Mouse (Mus musculus) intestine, embryonic 15.5 days (tissue): ENCODE data around the gene 2610528J11Rik. TPM values are rescaled to one million over a fixed set of nuclear protein-coding genes. Genes with fewer than 3 reads are reported as not detected.
"Not testable (repeated sequence)": the region's sequence is repeated elsewhere in the genome, so short reads cannot be mapped to it uniquely, and the experiment has no call there.

ENCODE experiments used
- ATAC-seq: fragments of 200-750 bp; cut with Nextera tagmentation; 2 replicates; pipeline ENCODE4 v1.8.0; 2017; ENCODE audit warnings: moderate TSS enrichment, moderate library complexity
- H3K27ac ChIP-seq: fragments of 300-500 bp; sonication (generic); 2 replicates; pipeline ENCODE4 v1.5.1; 2015; ENCODE audit warnings: mild to moderate bottlenecking, inconsistent platforms
- H3K27me3 ChIP-seq: fragments of 300-500 bp; sonication (generic); replicated peaks from 2 replicates; pipeline ENCODE4 v1.6.1; 2015; ENCODE audit warnings: inconsistent platforms
- H3K36me3 ChIP-seq: fragments of 300-500 bp; sonication (generic); 2 replicates; pipeline ENCODE4 v1.6.1; 2015; ENCODE audit warnings: inconsistent platforms
- H3K4me1 ChIP-seq: fragments of 300-500 bp; sonication (generic); replicated peaks from 2 replicates; pipeline ENCODE4 v1.6.1; 2015; ENCODE audit warnings: inconsistent platforms
- H3K4me2 ChIP-seq: fragments of 300-500 bp; sonication (generic); replicated peaks from 2 replicates; pipeline ENCODE4 v1.6.1; 2015; ENCODE audit warnings: mild to moderate bottlenecking, inconsistent platforms
- H3K4me3 ChIP-seq: fragments of 300-500 bp; sonication (generic); replicated peaks from 2 replicates; pipeline ENCODE4 v1.5.1; 2015; ENCODE audit warnings: inconsistent platforms
- H3K9ac ChIP-seq: fragments of 300-500 bp; sonication (generic); 2 replicates; pipeline ENCODE4 v1.6.1; 2015; ENCODE audit warnings: inconsistent platforms
- H3K9me3 ChIP-seq: fragments of 300-500 bp; sonication (generic); 2 replicates; pipeline ENCODE4 v1.6.1; 2016; ENCODE audit warnings: inconsistent platforms
- WGBS: fragments of 180-500 bp; shearing (Covaris S2); methylation state at CpG from one replicate; pipeline ENCODE4 v1.1.7; 2015; 5-methylcytosine and 5-hydroxymethylcytosine counted together
- polyA plus RNA-seq: library from polyadenylated mRNA; unstranded; fragments of >200 nt; fragmentation: Nextera tagmentation; extraction: Ambion mirVana; gene quantifications from 2 replicates; pipeline ENCODE4 v1.2.1, GENCODE M21; 2015

2610528J11Rik gene
- 73.5 and 80.3 TPM in 2 replicates for polyA plus RNA-seq

DNA sequence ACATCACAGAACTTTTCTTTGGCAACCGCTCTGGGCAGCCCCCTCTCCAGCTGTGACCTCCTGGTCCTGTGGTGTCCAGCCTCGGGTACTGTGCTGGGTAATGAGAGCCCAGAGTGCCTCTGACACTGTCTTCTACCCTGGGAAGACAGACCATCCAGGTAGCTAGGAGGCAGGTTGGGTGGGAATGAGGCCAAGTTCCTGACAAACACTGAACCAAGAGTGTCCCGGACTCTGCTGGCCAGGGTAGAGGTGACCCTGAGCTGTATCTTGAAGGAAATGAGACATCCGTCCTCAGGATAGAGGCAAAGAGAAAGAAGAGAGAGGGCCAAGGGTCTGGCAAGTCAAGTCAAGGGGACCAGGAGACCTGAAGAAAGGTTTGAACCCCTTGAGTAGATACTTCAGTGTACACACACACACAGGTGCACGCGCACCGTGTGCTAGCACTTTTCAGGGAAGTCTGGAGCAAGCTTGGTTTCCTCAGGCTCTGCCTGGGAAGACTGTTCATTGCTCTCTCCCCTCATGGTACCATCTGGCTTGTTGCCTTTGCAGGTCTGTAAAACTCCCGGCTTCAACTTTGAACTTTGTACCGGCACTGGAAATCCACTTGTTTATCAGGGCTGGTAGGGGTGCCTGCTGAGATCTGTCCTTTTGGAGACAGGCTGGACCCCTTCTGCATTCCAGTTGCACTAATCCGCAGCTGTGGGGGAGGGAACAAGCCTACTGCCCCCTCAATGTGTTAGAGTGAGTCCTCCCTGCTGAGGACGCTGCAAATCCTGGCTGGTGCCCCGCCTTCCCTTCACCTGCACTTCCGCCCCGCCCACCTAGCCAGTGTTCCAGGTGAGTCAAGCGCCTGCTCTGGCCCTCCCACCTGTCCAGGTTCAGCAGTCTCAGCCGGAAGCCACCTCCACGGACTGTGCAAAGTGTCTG, at the start of gene 2610528J11Rik:
TSS of gene 2610528J11Rik (plus strand) at position 592 of the 927 bp plus-strand sequence.
- Histone ChIP-seq H3K4me1 (peaks cover 12% of the 10 kb centered on the region; the same call in 1 of the 2 replicates), H3K27ac (peak within 1 kb of the TSS; percentile 91), H3K4me2 (peak within 1 kb of the TSS; percentile 55), H3K9ac (peak within 1 kb of the TSS; percentile 39), H3K27me3 (no peaks in the 10 kb centered on the region), H3K4me3 (peak within 1 kb of the TSS; percentile 37), H3K9me3 (no peaks in the 10 kb centered on the region), H3K36me3 (no peaks in the 10 kb centered on the region)
- WGBS = 38% methylated on average over 17 of the region's 17 CpGs
- peak; percentile 94 for ATAC-seq

DNA sequence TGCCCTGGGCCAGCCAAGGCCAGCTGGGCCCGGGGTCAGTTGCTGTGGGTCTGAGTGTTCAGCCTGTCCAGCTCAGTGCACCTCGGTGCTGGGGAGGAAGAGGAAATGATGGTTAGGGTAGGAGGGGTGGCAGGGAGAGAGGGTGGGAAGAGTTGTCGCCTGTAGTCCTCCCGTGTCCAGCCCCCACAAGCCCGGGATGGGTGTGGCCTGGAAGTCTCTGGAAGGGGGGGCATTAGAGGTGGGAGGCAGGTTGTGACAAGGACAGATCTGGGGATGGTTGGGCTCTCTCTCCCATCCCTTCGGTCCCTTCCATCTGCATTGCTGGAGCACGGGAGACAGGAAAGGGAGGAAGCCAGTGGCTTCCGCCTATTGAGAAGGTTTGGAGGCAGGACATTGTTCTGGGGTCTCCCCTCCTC, 37.1 kb upstream of the 2610528J11Rik start, which contains the start of gene Tie1:
TSS of gene Tie1 (minus strand) at position 345 of the 416 bp plus-strand sequence.
- no peaks in the 10 kb centered on the region for H3K27me3 ChIP-seq
- 76% methylated on average over 8 of the region's 8 CpGs for WGBS
- H3K4me3 ChIP-seq = no peak within 1 kb of the TSS
- no peaks in the 10 kb centered on the region for H3K4me1 ChIP-seq
- H3K36me3 ChIP-seq = no peaks in the 10 kb centered on the region
- H3K9me3 ChIP-seq = no peaks in the 10 kb centered on the region
- peak within 1 kb of the TSS; percentile 9; the same call in 1 of the 2 replicates for H3K27ac ChIP-seq
- peak; percentile 41 for ATAC-seq
- 0 out of 2 replicates have a peak within 1 kb of the TSS, but pooled peaks have one; percentile 0 for H3K4me2 ChIP-seq
- no peak within 1 kb of the TSS for H3K9ac ChIP-seq

- H3K36me3 ChIP-seq = no peaks in the 10 kb centered on the region
- no peak for ATAC-seq
- no peak overlapping the region for H3K4me3 ChIP-seq
- no peaks in the 10 kb centered on the region for H3K9me3 ChIP-seq
- no peaks in the 10 kb centered on the region for H3K4me1 ChIP-seq
- H3K4me2 ChIP-seq = no peak overlapping the region
- WGBS = 80% methylated on average over 10 of the region's 10 CpGs
- no peak overlapping the region for H3K9ac ChIP-seq
- H3K27me3 ChIP-seq = no peaks in the 10 kb centered on the region
- H3K27ac ChIP-seq = no peak overlapping the region
Observed at GRCm38 (mm10) chr4:118490461-118490860, 36.3 kb upstream of the 2610528J11Rik start.

GRCm38 (mm10) chr4:118500171-118500724, 26.6 kb upstream of the 2610528J11Rik start:
- no peaks in the 10 kb centered on the region for H3K36me3 ChIP-seq
- no peak overlapping the region for H3K4me2 ChIP-seq
- no peaks in the 10 kb centered on the region for H3K9me3 ChIP-seq
- H3K4me1 ChIP-seq = no peaks in the 10 kb centered on the region
- H3K27ac ChIP-seq = no peak overlapping the region
- ATAC-seq = no peak
- H3K27me3 ChIP-seq = no peaks in the 10 kb centered on the region
- H3K4me3 ChIP-seq = no peak overlapping the region
- H3K9ac ChIP-seq = no peak overlapping the region
- 43% methylated on average over 6 of the region's 6 CpGs for WGBS

- H3K4me1 ChIP-seq = no peaks in the 10 kb centered on the region
- 68% methylated on average over 9 of the region's 9 CpGs for WGBS
- no peak overlapping the region for H3K4me2 ChIP-seq
- H3K9ac ChIP-seq = no peak overlapping the region
- H3K9me3 ChIP-seq = no peaks in the 10 kb centered on the region
- no peak overlapping the region for H3K27ac ChIP-seq
- no peak overlapping the region for H3K4me3 ChIP-seq
- H3K27me3 ChIP-seq = no peaks in the 10 kb centered on the region
- H3K36me3 ChIP-seq = no peaks in the 10 kb centered on the region
- no peak for ATAC-seq
Observed at GRCm38 (mm10) chr4:118500792-118501191, 26.0 kb upstream of the 2610528J11Rik start.

DNA sequence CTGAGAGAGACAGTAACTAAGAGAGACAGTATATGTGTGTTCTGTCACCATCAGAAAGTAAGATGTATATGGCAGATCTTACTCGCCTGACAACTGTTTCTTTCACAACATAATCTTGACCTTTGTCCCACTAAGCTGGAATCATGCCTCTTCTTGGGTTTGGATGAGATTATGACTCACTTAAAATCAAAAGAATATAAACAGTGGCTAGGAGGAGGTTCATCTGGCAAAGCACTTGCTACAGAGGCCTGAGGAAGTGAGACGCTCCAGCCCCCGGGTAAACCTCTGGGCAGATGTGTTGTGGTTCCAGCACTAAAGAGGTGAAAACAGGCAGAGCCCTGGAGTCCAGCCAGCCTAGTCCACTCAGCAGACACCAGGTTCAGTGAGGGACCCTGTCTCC, 21.2 kb upstream of the 2610528J11Rik start:
- 24% methylated on average over 3 of the region's 3 CpGs for WGBS
- Histone ChIP-seq H3K4me3 (no peak overlapping the region), H3K27ac (no peak overlapping the region), H3K9ac (no peak overlapping the region), H3K4me2 (no peak overlapping the region), H3K9me3 (no peaks in the 10 kb centered on the region), H3K27me3 (no peaks in the 10 kb centered on the region), H3K36me3 (no peaks in the 10 kb centered on the region), H3K4me1 (0 out of 2 replicates have a peak, but pooled peaks cover 3% of the 10 kb centered on the region)
- ATAC-seq = no peak

GRCm38 (mm10) chr4:118507171-118507570, 19.6 kb upstream of the 2610528J11Rik start:
- not testable (repeated sequence) for H3K4me3 ChIP-seq, H3K4me1 ChIP-seq, H3K9ac ChIP-seq, H3K27me3 ChIP-seq, H3K36me3 ChIP-seq, ATAC-seq, H3K27ac ChIP-seq, H3K4me2 ChIP-seq, H3K9me3 ChIP-seq
- WGBS = 74% methylated on average over 1 of the region's 1 CpGs

GRCm38 (mm10) chr4:118509050-118509449, 17.7 kb upstream of the 2610528J11Rik start:
- H3K4me2 ChIP-seq = no peak overlapping the region
- no peak overlapping the region for H3K9ac ChIP-seq
- no peak for ATAC-seq
- H3K4me3 ChIP-seq = no peak overlapping the region
- 0 out of 2 replicates have a peak, but pooled peaks cover 3% of the 10 kb centered on the region for H3K4me1 ChIP-seq
- no peaks in the 10 kb centered on the region for H3K9me3 ChIP-seq
- 25% methylated on average over 6 of the region's 6 CpGs for WGBS
- no peaks in the 10 kb centered on the region for H3K36me3 ChIP-seq
- no peaks in the 10 kb centered on the region for H3K27me3 ChIP-seq
- no peak overlapping the region for H3K27ac ChIP-seq

- Histone ChIP-seq H3K27me3 (no peaks in the 10 kb centered on the region), H3K4me3 (no peak overlapping the region), H3K9ac (no peak overlapping the region), H3K4me1 (peaks cover 15% of the 10 kb centered on the region; the same call in 1 of the 2 replicates), H3K36me3 (no peaks in the 10 kb centered on the region), H3K27ac (peak overlapping the region; percentile 92), H3K9me3 (no peaks in the 10 kb centered on the region), H3K4me2 (peak overlapping the region; percentile 44)
- WGBS = 15% methylated on average over 20 of the region's 20 CpGs
- ATAC-seq = peak; percentile 93
Observed at GRCm38 (mm10) chr4:118516699-118517496, 9.9 kb upstream of the 2610528J11Rik start.

DNA sequence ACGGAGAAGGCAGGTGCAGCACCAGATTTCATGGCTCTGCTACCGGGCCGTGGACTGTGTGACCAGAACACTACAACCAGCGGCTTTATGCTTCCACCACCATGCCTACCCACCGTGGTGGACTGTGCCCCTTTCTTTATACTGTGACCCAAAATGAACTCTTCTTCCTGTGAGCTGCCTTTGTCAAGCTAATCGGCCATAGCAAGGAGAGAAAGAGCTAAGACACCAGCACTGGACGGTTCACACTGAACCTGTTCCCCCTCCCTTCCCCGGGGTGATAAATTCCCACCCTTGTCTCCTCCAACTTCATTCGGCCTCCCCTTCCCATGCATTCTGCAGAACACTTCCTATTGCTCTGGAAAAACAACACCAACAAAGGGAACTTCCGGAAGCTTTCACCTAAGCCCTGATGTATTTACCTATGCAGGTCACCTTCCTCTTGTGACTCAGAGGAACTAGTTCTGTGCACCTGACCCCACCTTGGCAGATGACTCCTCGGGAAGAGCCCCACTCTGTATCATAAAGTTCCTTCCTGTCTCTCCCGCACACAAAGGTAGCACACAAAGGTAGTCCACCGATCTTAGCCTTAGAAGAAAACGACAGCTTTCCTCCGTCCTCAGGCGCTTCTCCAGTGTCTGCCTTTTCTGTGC, 9.2 kb upstream of the 2610528J11Rik start:
- no peak overlapping the region for H3K4me3 ChIP-seq
- peak; percentile 54 for ATAC-seq
- H3K4me2 ChIP-seq = peak overlapping the region; percentile 44
- peak overlapping the region; percentile 92 for H3K27ac ChIP-seq
- H3K9ac ChIP-seq = no peak overlapping the region
- no peaks in the 10 kb centered on the region for H3K36me3 ChIP-seq
- H3K27me3 ChIP-seq = no peaks in the 10 kb centered on the region
- H3K9me3 ChIP-seq = no peaks in the 10 kb centered on the region
- WGBS = 32% methylated on average over 16 of the region's 16 CpGs
- peaks cover 15% of the 10 kb centered on the region; the same call in 1 of the 2 replicates for H3K4me1 ChIP-seq

DNA sequence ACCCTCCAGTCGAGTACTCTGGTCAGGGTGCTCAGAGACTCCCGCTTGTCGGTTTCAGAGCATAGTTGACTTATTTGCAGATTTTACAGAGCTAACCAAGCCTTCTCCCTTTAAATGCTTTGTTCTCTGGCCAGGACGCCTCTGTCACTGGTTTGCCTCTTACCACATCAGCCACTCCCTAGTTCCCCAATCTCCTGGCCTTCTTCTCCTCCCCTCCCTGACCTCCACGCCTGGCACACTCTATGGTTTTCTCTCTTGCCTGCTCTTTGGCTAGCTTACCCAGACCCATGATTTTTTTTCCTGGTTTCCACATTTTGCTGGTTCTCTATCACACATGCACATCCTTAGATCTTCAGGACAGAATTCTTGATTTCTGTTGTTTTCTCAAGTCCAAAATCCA, 8.6 kb upstream of the 2610528J11Rik start:
- Histone ChIP-seq H3K36me3 (no peaks in the 10 kb centered on the region), H3K4me1 (peaks cover 15% of the 10 kb centered on the region; the same call in 1 of the 2 replicates), H3K4me2 (peak overlapping the region; percentile 44), H3K4me3 (no peak overlapping the region), H3K27me3 (no peaks in the 10 kb centered on the region), H3K9ac (no peak overlapping the region), H3K9me3 (no peaks in the 10 kb centered on the region), H3K27ac (peak overlapping the region; percentile 92)
- ATAC-seq = peak; percentile 34; the same call in 1 of the 2 replicates
- 57% methylated on average over 5 of the region's 5 CpGs for WGBS
